Mouse (Mus musculus) embryonic facial prominence, embryonic 11.5 days (tissue): Measurements from ENCODE around the gene Traf1. TPM values are rescaled to one million over a fixed set of nuclear protein-coding genes. Genes with fewer than 3 reads are reported as not detected.

Experiments
- ATAC-seq: fragments of 200-750 bp; cut with Nextera tagmentation; replicated peaks from 2 replicates; pipeline ENCODE4 v1.8.0; 2017; ENCODE audit warnings: low read depth; ENCODE audit not compliant: insufficient number of reproducible peaks, low FRiP score, low TSS enrichment
- DNase-seq: peaks from one replicate; pipeline ENCODE4 v3.0.0-alpha.2; 2015; ENCODE audit warnings: low spot score
- H3K27ac ChIP-seq: fragments of 300-500 bp; sonication (generic); replicated peaks from 2 replicates; pipeline ENCODE4 v1.5.1; 2014; ENCODE audit warnings: mild to moderate bottlenecking, low read depth, low read length, control low read depth
- H3K27me3 ChIP-seq: fragments of 300-500 bp; sonication (generic); 2 replicates; pipeline ENCODE4 v1.6.1; 2014; ENCODE audit warnings: mild to moderate bottlenecking, low read length, moderate library complexity, mixed read lengths; ENCODE audit not compliant: control insufficient read depth, insufficient read depth
- H3K36me3 ChIP-seq: fragments of 300-500 bp; sonication (generic); replicated peaks from 2 replicates; pipeline ENCODE4 v1.6.1; 2014; ENCODE audit warnings: low read depth, mild to moderate bottlenecking, low read length, moderate library complexity, mixed read lengths; ENCODE audit not compliant: control insufficient read depth, insufficient read depth
- H3K4me1 ChIP-seq: fragments of 300-500 bp; sonication (generic); 2 replicates; pipeline ENCODE4 v1.6.1; 2014; ENCODE audit warnings: low read length, mixed read lengths; ENCODE audit not compliant: control insufficient read depth, insufficient read depth
- H3K4me2 ChIP-seq: fragments of 300-500 bp; sonication (generic); 2 replicates; pipeline ENCODE4 v1.6.1; 2014; ENCODE audit warnings: low read depth, mild to moderate bottlenecking, control low read depth, low read length, moderate library complexity
- H3K4me3 ChIP-seq: fragments of 300-500 bp; sonication (generic); 2 replicates; pipeline ENCODE4 v1.5.1; 2014; ENCODE audit warnings: low read depth, low read length, control low read depth
- H3K9ac ChIP-seq: fragments of 300-500 bp; sonication (generic); replicated peaks from 2 replicates; pipeline ENCODE4 v1.6.1; 2014; ENCODE audit warnings: mild to moderate bottlenecking, control low read depth, low read length
- H3K9me3 ChIP-seq: fragments of 300-500 bp; sonication (generic); replicated peaks from 2 replicates; pipeline ENCODE4 v1.6.1; 2016; ENCODE audit warnings: mild to moderate bottlenecking, low read length, inconsistent platforms, mixed read lengths; ENCODE audit not compliant: control insufficient read depth
- WGBS: fragments of 180-500 bp; shearing (Covaris S2); extraction: QIAGEN DNeasy Blood & Tissue Kit; methylation state at CpG from one replicate; pipeline ENCODE4 v1.1.7; 2014; 5-methylcytosine and 5-hydroxymethylcytosine counted together
- polyA plus RNA-seq: library from polyadenylated mRNA; unstranded; fragments of >200 nt; fragmentation: Nextera tagmentation; extraction: Ambion mirVana; gene quantifications from 2 replicates; pipeline ENCODE4 v1.2.1, GENCODE M21; 2014

Gene Traf1
- polyA plus RNA-seq, 1 experiment from 2014 or later = 0.35 TPM

DNA sequence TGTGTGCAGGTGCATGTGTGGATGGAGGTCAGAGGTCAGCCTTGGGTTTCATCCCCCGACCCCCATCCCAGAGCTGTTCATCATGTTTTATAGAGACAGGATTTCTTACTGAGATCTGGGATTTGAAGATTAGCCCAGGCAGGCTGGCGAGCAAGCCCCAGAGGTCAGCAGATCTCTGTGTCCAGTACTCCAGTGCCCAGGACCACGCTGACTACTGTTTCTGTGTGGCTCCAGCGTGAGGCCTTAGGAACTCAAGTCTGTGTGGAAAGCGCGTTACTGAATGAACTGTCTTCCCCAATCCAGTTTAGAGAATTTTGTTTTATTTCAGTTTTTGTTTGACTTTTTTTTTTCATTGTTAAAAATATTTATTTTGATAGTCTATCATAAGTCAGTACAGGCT lies 2.7 kb upstream of the Traf1 start:
- Histone ChIP-seq H3K4me3 (no peak overlapping the region), H3K4me1 (no peaks in the 10 kb centered on the region; the same call in 1 of the 2 replicates), H3K9me3 (no peaks in the 10 kb centered on the region), H3K27ac (no peak overlapping the region), H3K36me3 (no peaks in the 10 kb centered on the region), H3K27me3 (no peaks in the 10 kb centered on the region), H3K9ac (no peak overlapping the region), H3K4me2 (no peak overlapping the region)
- DNase-seq = no peak
- no peak for ATAC-seq
- WGBS = 91% methylated on average over 6 of the region's 6 CpGs

DNA sequence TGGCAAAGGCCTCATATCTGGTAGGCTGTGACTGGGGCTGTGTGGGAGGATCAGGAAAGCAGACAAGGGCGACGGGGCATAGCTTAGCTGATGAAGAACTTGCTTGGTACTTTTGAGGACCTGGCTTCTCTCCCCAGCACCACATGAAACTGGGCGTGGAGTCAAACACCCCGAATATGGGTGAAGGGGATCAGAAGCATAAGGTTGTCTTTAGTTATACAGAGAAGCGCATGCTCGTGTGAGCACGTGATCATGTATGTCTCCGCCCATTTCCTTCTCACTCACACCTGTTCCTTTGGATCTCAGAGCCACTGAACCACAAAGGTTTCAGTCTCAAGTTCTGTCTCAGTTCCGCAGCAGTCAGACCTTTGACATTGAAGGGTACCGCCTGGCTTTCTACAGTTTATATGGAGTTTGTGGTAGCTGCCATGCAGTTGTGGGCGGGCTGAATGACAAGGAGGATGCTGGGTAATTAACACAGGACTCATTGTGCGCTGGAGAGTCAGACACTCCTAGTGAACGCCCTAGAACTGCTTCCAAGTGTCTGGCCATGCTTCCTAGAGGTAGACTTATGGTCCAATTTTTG lies 1.9 kb upstream of the Traf1 start:
- ATAC-seq = no peak
- H3K36me3 ChIP-seq = no peaks in the 10 kb centered on the region
- no peak overlapping the region for H3K4me2 ChIP-seq
- no peak overlapping the region for H3K9ac ChIP-seq
- no peaks in the 10 kb centered on the region for H3K27me3 ChIP-seq
- H3K9me3 ChIP-seq = no peaks in the 10 kb centered on the region
- H3K4me1 ChIP-seq = no peaks in the 10 kb centered on the region; the same call in 1 of the 2 replicates
- 79% methylated on average over 13 of the region's 13 CpGs for WGBS
- no peak overlapping the region for H3K27ac ChIP-seq
- DNase-seq = no peak
- no peak overlapping the region for H3K4me3 ChIP-seq

DNA sequence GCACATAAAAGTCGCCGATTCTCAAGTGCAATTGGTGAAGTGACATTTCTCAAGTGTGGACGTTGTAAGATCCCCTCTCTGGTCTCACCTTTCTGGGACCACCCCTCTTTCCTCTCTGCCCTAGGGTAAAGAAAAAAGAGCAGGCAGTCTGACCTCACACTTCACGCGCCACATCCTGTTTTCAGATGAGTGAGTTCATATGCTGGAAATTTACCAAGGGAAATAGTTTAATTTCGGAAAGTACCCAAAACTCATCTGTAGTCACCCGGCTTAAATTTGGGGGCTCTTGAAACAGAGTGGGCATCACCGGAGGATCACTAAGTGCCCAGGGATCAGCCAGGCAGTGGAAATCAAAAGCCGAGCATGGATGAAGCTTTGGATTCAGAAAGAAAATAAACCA lies 1.3 kb upstream of the Traf1 start:
- Histone ChIP-seq H3K4me1 (no peaks in the 10 kb centered on the region; the same call in 1 of the 2 replicates), H3K27me3 (no peaks in the 10 kb centered on the region), H3K4me3 (no peak overlapping the region), H3K9me3 (no peaks in the 10 kb centered on the region), H3K4me2 (no peak overlapping the region), H3K36me3 (no peaks in the 10 kb centered on the region), H3K27ac (no peak overlapping the region), H3K9ac (no peak overlapping the region)
- ATAC-seq (no peak), DNase-seq (no peak)
- 81% methylated on average over 9 of the region's 9 CpGs for WGBS

DNA sequence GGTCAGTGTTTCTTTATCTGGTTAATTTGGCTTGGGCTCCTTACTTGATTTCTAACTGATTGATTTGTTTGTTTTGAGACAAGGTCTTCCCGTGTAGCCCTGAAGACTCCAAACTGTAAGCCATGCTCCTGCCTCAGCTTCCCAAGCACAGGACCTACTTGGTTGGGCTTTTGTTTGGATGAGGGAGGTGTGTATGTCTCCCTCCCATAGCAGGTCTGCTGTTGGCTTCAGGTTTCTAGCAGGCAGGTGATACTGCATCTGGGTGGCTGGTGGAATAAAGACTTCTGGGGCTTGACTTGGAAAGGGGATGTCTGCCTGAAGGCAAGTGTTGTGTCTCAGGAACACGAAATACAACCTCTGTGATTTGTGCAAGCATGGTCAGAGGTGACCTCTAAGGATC lies 639 bp upstream of the Traf1 start:
- H3K4me2 ChIP-seq = no peak overlapping the region
- 75% methylated on average over 2 of the region's 2 CpGs for WGBS
- H3K27ac ChIP-seq = no peak overlapping the region
- ATAC-seq (no peak), DNase-seq (no peak)
- no peaks in the 10 kb centered on the region for H3K27me3 ChIP-seq
- H3K36me3 ChIP-seq = no peaks in the 10 kb centered on the region
- no peaks in the 10 kb centered on the region; the same call in 1 of the 2 replicates for H3K4me1 ChIP-seq
- no peak overlapping the region for H3K4me3 ChIP-seq
- no peaks in the 10 kb centered on the region for H3K9me3 ChIP-seq
- no peak overlapping the region for H3K9ac ChIP-seq

DNA sequence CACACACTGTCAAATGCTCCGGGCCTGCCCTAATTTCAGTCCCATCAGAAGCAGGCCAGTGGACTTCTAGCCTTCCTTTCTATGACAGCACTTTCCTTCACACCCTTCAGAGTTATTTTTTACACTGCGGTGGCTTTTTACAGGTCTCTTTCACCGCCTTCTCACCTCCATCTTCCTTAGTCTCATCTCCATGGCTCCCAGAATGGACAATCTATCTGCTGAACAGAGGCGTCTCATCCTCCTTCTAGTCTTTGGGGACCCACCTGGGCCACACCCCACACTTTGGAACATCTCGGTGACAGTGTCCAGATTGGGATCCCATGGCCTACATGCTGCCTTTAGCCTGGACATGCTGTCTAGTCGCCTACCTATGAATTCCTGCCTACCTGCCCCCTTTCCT lies 606 bp downstream of the Traf1 start:
- H3K9me3 ChIP-seq = no peaks in the 10 kb centered on the region
- no peak overlapping the region for H3K9ac ChIP-seq
- no peak for DNase-seq
- H3K4me1 ChIP-seq = no peaks in the 10 kb centered on the region; the same call in 1 of the 2 replicates
- no peak for ATAC-seq
- H3K27me3 ChIP-seq = no peaks in the 10 kb centered on the region
- H3K4me2 ChIP-seq = peak overlapping the region; percentile 45
- no peak overlapping the region for H3K27ac ChIP-seq
- no peaks in the 10 kb centered on the region for H3K36me3 ChIP-seq
- 73% methylated on average over 6 of the region's 6 CpGs for WGBS
- H3K4me3 ChIP-seq = peak overlapping the region; percentile 10; the same call in 1 of the 2 replicates

DNA sequence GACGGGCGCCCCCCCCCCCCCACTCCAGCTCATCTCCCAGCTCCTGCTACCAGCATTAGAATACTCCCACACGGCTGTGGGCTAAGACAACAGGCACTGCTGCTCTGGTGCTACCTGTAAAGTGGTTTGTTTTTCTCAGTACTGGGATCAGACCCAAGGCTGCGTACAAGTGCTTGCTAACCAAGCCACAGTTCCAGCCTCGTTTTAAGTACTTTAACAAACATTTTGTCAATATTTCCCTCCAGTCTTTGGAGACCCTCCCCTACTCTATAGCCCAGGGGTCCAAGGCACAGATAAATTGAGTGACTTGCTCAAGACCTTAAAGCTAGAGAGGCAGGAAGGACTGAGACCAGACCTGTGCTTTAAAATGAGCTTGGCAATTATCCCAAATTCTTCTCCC lies 1.1 kb downstream of the Traf1 start:
- Histone ChIP-seq H3K27me3 (no peaks in the 10 kb centered on the region), H3K27ac (no peak overlapping the region), H3K4me3 (no peak overlapping the region), H3K36me3 (no peaks in the 10 kb centered on the region), H3K4me2 (no peak overlapping the region), H3K9ac (no peak overlapping the region), H3K9me3 (no peaks in the 10 kb centered on the region), H3K4me1 (no peaks in the 10 kb centered on the region; the same call in 1 of the 2 replicates)
- ATAC-seq (no peak), DNase-seq (no peak)
- 81% methylated on average over 4 of the region's 5 CpGs for WGBS

DNA sequence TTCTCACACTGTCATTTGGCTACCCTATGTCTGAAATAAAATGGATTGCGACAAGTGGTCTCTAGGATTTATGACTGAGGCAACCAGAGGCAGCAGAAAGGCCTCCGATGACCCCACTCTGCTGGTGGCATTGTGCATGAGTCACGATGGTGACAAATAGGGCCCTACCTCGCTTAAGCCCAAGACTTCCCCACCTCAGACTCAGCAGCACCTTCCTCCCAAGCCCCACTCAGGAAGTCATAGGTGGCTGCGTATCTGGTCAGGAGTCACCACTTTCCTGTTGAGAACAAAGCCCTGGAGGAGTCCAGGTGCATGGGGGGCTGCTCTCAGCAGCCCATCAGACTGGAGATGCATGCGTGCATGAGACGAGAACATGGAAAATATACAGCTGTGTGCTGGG lies 3.0 kb downstream of the Traf1 start:
- Histone ChIP-seq H3K9ac (no peak overlapping the region), H3K27me3 (no peaks in the 10 kb centered on the region), H3K4me2 (no peak overlapping the region), H3K4me1 (no peaks in the 10 kb centered on the region), H3K27ac (no peak overlapping the region), H3K9me3 (no peaks in the 10 kb centered on the region), H3K36me3 (no peaks in the 10 kb centered on the region), H3K4me3 (no peak overlapping the region)
- 89% methylated on average over 7 of the region's 7 CpGs for WGBS
- no peak for ATAC-seq
- no peak for DNase-seq

DNA sequence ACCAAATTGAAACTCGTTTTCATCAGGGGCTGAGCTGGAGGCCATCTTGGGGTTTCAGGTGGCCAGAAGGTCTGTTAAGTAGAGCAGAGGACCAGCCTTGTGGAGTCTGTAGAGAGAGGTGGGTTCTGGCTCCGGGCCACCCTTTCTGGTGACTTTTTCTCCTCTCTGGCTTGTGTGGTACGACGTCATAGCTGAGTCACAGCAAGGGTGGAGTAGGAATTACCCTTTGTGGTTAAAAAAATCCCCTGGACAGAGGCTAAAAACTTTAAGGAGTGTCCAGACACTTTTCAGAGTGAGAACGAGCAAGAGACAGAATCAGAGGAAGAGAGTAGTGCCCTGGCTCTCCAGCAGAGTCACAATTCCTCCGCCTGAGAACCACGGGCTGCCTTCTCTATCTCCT lies 3.5 kb downstream of the Traf1 start:
- H3K4me1 ChIP-seq = no peaks in the 10 kb centered on the region
- DNase-seq (no peak), ATAC-seq (no peak)
- no peaks in the 10 kb centered on the region for H3K36me3 ChIP-seq
- no peak overlapping the region for H3K27ac ChIP-seq
- H3K27me3 ChIP-seq = no peaks in the 10 kb centered on the region
- WGBS = 80% methylated on average over 7 of the region's 7 CpGs
- no peaks in the 10 kb centered on the region for H3K9me3 ChIP-seq
- H3K4me2 ChIP-seq = no peak overlapping the region
- no peak overlapping the region for H3K4me3 ChIP-seq
- H3K9ac ChIP-seq = no peak overlapping the region
